Mouse (Mus musculus): ENCODE measurements around the gene Cnnm4.
"Not testable (repeated sequence)": the region's sequence is repeated elsewhere in the genome, so short reads cannot be mapped to it uniquely, and the experiment has no call there.

The Cnnm4 gene

DNA sequence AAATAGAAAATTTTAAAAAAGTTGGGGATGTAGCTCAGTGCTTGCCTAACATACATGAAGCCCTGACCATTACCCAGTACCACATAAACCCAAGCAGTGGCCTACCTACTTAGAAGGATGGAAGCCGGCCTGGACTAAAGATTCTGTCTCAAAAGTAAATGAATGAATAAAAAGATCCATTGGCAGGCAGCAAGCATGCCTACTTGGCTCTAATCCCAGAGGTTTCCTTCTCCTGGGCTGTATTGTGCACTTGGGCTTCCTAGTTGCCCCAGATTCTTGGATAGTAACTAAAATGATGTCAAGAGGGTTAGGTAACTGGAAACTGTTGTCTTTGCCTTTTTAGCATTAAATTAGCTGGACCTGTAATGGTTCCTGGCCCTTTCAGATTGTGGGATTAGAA, 41.9 kb downstream of the Cnnm4 start:
- DNase-seq (ENCODE audit: extremely low spot score, low read depth, low spot score) = no peak

DNA sequence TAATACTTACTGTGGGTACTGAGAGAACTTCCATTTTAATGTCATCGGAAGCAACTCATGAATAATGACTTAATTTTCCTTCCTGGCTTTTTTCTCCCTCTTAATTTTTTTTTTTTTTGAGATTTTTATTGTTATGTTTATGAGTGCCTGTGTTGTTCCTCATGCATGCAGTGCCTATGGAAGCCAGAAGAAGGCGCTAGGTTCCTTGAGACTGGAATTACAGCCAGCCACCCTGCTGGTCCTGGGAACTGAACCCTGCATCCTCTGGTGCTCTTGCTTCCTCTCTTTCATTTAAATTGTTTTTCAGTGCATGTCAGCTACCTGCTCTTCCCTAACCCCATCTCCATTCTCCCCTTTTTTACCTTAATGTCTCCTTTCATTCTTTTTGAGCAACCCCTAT, 42.3 kb downstream of the Cnnm4 start:
- DNase-seq (ENCODE audit: extremely low spot score, low read depth, low spot score) = no peak

DNA sequence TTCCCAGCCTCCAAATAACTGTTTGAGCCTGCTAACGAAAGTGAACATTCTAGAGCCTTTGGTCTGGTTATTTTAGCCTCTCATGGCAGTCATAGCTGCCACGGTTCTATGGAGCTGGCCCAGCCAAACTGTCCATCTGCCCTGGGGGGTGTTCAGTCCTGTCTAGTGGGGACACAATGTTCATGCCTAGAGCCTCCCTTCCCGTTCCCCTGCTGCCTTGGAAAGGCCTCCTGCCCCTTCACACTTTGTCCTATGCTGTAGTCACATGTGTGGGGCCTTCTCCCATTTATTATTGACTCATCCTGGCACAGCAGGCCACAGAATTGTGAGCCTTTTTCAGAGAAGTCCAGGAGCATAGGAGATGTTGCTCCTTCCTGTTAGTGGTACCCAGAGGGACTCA, 46.8 kb downstream of the Cnnm4 start:
- DNase-seq (ENCODE audit: extremely low spot score, low read depth, low spot score) = no peak

DNA sequence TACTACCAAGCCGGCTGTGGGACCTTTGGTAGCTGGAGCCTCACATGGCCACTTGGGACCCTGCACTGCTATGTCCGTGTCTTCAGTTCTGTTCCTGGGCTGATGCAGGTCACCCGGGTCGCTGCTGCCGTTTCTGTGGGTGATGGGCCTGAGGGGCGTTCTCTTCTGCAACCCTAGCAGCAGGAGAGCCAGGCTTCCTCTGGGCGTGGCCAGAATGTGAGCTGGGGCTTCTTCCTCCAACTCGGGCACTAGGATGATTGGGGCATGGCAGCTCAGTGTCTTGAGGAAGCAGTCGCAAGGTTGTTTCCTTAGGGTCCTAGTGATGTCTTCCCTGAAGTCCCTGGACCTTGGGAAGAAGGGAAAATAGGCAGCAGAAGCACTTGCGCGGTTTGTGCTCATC, 48.2 kb downstream of the Cnnm4 start:
- no peak for DNase-seq (ENCODE audit: extremely low spot score, low read depth, low spot score)

DNA sequence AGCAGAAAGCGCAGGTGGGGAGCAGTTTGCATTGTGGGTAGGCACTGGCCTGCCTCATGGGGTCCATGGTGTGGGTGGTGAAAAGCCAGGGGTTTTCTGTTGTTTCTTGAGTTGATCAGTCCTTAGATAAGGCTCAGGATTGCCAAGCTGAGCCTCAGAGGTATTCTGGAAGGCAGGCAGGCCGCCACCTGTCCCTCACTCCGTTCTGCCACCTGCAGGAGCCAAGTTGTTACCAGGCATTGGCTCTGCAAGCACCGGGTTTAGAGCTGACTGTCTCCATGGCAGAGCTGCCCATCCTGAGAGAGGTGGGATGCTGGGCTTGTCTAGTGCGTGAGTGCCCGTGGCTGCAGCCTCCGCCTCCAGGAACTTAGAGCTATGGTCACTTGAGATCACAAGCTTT, 50.8 kb downstream of the Cnnm4 start:
- DNase-seq (ENCODE audit: extremely low spot score, low read depth, low spot score) = no peak

DNA sequence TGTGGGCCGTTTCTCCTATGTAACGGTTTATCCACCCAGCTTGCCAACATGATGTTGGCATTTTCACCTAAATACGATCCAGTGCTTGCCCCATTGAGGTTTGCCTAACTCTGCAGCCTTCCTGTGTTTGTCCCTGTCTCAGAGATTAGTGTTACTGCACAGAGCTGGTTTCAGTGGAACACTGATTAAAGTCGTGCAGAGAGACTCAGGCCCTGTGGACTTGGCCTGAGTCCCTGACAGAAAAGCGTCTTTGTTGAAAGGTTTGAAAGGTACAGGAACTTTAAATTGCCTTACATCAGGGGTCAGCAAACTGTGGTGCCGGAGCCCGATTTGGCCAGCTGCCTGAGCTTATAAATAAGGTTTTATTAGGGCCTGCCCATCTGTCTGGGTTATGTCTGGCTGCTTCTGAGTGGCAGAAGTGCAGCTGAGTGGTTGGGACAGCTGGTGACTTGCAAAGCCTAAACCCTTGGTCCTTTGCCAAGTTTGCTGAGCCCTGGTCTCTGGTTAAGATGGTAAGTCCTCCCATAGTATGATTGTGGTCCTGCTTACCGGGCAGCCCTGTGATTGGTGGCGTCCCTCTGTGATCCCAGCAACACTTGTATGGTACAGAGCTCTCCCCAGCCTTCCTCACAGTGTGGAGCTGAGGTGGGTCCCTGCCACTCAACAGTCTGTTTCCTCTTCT, 52.1 kb downstream of the Cnnm4 start:
- DNase-seq (ENCODE audit: extremely low spot score, low read depth, low spot score) = no peak

DNA sequence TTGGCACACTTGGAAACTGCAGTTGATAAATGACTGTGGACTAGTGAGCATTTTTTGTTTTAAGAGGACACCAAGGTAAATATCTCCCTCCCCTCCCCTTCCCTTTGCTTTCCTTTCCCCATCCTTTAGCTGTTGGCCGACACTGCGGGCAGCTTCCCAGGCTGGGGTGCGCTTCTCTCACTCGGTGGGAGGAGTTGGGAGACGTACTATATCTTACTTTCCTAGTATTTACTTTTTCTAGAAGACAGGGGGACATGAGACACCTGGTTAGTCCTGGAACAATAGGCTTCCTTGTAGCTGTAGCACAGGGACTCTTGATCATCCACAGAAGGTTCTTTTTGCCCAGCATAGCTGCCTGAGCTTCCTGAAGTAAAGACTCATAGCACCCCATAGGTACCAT, 52.6 kb downstream of the Cnnm4 start:
- no peak for DNase-seq (ENCODE audit: extremely low spot score, low read depth, low spot score)

DNA sequence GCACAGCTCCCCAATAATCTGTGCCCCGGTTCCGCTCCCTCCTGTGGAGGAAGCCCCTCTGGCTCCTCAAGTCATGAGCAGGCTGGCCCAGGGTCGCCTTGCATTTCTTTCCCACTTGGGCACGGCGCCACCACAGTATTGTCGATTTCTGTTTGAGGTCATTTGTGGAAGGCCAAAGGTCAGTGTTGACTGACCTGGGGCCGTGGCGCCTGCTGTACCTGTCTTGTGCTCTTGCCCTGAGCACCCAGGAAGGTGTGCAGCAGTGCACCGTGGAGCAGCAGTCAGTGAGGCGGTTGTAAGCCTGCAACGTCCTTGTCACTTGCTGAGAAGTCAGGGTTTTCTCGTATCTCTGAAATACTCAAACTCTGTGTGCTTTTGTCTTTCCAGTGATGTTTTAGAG, 54.4 kb downstream of the Cnnm4 start:
- DNase-seq (ENCODE audit: extremely low spot score, low read depth, low spot score) = no peak

DNA sequence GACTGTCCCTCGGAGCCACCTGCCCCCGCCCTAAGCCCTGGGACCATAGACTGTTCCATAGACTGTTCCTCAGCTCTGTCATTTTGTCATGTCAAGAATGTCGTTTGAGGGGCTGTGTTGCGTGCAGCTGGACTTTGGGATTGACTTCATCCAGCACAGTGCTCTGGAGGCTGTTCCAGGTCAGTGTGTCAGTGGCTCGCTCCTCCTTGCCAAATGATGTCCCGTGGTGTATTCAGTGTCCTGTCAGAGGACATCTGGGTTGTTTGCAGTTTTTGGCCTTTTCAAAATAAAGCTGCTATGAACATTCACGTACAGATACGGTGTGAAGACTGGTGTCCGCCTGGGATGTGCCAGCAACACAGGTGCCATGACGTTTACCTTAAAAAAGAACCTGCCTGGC, 55.5 kb downstream of the Cnnm4 start:
- DNase-seq (ENCODE audit: extremely low spot score, low read depth, low spot score) = no peak

DNA sequence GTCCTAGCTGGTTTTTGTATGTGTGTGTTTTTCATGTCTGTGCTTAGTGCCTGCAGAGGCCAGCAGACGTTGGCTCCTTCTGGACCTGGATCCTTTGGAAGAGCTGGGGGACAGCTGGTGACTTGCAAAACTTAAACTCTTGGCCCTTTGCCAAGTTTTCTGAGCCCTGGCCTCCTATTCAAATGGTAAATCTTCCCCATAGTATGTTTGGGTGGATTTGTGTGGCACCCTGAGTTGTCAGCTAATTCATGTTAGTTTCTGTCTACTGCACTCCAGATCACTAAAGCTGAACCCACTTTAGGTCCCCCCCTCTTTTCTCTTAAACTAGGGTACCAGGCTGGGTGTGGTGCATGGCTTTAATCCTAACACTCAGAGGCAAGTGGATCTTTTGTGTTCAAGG, 56.9 kb downstream of the Cnnm4 start:
- DNase-seq (ENCODE audit: extremely low spot score, low read depth, low spot score) = no peak

DNA sequence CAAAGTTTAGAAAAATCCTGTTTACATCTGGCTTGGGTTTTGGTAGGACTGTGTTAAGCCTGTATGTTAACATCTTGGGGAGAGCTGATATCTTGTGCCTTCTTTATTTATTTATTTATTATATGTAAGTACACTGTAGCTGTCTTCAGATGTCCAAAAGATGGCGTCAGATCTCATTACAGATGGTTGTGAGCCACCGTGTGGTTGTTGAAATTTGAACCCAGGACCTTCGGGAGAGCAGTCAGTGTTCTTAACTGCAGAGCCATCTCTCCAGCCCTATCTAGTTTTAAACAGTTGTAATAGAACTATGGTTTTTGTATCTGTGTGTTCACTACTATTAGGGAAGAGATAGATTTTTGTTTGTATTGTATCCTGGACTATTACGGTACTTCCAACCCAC, 57.9 kb downstream of the Cnnm4 start:
- DNase-seq (ENCODE audit: extremely low spot score, low read depth, low spot score) = no peak

DNA sequence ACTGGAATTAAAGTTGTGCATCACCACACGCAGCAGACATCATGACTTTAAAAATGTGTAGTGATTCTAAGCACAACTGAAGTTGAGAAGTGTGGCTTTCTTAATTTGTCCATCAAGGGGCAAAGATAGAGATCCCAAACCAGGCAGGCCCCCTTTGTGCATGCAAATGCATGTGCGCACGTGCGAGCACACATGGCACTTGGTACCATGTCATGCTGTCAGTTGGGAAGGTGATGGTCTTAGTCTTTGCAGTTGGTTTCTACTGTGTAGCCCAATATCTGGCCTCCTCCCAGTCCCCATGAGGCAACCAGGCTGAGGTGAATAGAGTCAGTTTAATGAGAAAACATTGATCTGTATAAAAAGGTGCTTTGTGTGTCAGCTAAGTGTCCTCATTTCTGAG, 58.5 kb downstream of the Cnnm4 start:
- DNase-seq (ENCODE audit: extremely low spot score, low read depth, low spot score) = no peak

DNA sequence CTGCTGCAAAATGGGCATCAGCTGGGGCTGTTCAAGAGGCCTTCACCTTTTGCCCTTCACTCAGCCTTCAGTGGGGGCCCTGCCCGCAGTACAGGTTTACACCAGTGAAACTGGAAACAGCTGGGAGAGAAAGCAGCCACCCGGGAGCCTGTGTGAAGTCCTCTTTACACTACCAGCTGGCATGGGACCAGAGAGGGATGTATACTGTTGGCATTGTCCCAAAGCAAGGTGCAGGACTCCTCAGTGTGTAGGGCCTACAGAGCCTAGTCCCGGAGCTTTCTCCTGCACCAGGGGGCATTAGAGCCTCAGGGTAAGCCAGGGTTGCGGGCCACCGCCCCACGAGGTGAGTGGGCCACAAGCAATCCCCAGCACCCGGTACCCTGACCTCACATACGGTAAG, 59.1 kb downstream of the Cnnm4 start:
- no peak for DNase-seq (ENCODE audit: extremely low spot score, low read depth, low spot score)

DNA sequence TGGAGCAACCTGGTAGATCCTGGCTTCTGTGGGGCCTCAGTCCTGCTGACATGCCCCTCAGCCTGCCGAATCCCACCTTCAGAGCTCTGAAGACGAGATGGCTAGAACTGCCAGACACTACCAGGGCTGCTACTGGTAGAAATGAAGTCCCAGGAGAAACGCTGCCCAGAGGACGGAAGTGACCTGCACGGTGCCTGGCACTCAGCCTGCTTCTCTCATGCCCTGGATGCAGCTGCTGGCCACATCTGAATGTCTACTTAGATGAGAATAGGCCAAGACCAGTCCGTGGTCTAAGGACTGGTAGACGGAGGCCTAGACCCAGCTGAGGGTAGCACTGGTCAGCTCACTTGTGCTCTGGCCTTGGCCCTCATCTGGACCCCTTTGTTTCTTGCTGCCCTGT, 59.5 kb downstream of the Cnnm4 start:
- DNase-seq (ENCODE audit: extremely low spot score, low read depth, low spot score) = no peak

DNA sequence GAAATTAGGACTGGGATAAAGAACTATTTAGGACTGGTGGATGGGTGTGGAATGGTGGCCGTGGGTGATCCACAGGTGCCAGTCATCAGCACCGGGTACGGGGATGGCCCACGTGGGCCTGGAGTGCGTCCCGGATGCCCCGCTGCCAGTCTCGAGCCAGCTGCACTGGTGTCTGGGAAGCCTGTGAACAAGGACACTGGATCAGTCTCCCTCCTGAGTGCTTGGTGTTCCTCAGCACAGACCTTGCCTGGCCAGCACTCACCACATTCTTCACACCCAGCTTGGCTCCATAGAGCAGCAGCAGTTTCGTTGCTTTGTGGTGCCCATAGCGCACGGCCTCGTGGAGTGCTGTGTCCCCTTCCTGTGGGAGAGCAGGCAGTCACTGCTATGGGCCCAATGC, 60.0 kb downstream of the Cnnm4 start:
- DNase-seq (ENCODE audit: extremely low spot score, low read depth, low spot score) = no peak

DNA sequence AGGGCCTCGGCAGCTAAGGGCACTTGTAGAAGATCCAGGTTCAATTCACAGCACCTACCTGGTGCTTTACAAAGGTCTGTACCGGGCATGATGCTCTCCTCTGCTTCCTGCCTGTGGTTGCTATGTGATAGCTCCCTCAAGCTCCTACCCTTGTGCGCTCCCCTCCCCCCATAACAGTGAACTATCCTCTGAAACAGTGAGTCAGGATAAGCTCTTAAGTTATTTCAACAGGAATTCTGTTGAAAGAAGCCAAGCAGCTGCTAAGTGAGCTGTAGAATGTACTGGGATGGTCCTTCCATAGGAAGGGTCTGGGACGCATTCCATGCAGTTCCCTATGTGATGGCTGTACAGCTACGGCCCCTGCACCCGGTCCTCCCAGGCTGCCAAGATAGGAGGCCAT, 62.1 kb downstream of the Cnnm4 start:
- no peak for DNase-seq (ENCODE audit: extremely low spot score, low read depth, low spot score)

DNA sequence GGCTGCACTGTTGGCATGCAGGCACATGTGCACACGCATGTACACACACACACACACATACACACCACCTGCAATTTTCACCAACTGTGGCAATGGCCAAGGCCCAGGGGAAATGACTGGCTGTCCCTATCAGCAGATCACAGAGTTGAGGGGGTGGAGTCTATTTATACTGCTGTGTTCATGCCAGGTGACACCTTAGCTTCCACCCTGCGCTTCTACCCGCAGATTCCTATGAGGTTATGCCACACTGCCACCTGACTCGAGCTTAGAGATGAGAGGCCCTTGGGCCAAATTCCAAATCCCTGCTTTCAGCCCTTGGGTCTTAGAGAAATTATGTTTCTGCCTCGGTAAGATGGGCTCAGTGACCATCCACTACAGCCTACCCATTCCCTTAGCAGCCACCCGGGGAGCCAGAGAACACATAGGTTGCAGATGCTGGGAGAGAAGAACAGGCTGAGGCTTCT, 63.2 kb downstream of the Cnnm4 start:
- DNase-seq (ENCODE audit: extremely low spot score, low read depth, low spot score) = no peak

DNA sequence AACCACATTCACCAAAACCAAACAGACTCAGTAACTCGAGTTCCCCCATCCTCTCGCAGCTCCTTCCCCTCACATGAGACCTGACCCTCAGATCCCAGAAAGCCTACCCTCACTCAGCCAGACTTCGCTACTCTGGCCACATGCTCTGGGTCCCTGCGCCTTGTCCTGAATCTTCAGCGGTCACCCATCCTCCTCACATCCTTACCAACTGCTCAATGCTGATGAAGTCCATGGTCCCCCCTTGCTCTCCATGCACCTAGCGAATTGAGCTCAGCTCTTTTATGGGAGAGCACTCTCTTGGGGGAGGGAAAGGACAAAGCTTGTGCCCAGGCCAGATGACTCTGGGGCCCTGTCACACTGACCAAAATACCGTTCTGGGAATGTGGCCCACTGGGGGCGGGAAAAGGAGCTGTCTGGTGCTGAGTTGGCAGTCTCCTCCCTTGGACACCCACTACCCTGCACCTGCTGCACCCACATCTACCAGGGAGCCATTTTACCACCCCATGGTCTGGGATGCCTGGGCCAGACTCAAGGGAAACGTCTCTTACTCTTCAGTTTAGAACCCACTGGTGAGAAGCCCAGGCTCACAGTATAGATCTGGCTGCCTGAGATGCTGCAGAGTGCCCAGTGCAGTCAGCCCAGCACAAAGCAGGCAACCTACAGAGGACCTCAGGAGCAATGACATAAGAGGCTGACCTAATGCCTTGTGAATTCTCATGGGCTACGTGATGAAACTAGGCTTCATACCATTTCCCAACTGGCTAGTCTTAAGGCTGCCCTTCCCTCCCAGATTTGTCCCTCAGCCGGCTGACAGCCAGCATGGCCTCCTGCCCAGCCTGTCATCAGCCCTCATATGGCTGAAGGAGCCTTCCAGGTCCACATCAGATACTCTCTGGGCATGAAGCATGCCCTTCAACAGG, 64.3 kb downstream of the Cnnm4 start:
- DNase-seq (ENCODE audit: extremely low spot score, low read depth, low spot score) = no peak

DNA sequence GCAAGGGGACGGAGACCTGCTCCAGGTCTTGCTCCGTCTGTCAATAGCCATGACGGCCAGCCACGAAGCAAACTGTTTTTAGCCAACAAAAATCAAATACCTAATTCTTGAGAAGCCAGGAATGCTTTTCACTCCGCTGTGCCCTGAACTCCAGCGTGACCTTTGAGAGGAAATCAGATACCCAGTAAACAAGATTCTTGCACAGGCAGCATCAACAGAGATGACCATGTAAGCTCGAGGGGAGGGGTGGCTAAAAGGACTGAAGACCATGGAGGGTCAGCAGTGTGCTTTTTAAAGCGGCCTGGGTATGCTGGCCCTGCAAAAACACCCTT, 64.9 kb downstream of the Cnnm4 start:
- DNase-seq (ENCODE audit: extremely low spot score, low read depth, low spot score) = no peak

DNA sequence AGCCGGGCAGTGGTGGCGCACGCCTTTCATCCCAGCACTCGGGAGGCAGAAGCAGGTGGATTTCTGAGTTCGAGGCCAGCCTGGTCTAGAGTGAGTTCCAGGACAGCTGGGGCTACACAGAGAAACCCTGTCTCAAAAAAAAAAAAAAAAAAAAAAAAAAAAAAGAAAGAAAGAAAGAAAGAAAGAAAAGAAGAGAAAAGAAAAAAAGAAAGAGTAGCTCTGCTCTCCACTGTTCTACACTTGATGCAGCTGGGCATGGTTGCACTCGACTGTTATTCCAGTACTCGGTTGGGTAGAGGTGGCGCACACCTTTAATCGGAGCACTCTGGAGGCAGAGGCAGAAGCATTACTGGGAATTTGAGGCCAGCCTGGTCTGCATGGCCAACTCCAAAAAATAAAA, 65.4 kb downstream of the Cnnm4 start, which contains the start of gene Ankrd23:
Ankrd23 (minus strand) TSS at position 101 of the 400 bp plus-strand sequence.
- not testable (repeated sequence) for DNase-seq (ENCODE audit: extremely low spot score, low read depth, low spot score)

DNA sequence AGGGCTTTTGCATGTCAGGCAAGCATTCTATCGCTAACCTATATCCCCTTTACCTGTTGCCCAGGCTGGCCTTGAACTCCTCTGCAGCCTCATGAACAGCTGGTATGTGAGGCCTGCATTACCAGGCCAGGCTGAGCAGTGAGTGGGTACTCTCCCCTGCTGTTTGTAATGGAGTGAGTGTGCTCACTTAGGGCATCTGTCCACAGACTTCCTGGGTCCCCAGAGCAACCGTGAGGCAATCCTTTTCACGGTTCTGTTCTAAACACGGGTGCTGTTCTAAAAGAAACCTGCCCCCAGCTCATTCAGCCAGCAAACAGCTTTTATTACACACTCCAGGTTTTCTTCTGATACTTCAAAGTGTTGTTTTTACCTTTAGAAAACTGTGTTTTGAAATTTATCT, 67.3 kb downstream of the Cnnm4 start:
- no peak for DNase-seq (ENCODE audit: extremely low spot score, low read depth, low spot score)

DNA sequence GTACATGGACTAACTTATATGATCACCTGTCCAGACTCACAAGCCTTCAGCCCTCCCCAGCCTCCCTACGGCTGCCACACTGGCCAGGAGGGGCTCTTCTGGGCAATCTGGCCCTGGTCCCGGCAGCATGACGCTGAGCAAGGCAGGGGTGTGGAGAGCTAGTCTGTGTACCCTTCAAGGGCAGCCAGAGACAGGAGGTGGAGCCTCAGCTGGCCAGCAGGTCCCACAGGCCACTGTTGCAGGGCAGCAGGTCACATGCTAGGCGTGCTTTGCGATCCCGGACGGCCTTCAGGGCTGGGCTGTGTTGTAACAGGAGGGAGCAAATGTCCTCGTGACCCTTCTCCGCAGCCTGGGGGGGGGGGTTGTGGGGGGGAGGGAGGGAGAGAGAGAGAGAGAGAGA, 67.8 kb downstream of the Cnnm4 start, which contains the start of gene Gm42417:
Gm42417 (minus strand) TSS at position 244 of the 400 bp plus-strand sequence.
- no peak for DNase-seq (ENCODE audit: extremely low spot score, low read depth, low spot score)
